Mouse (Mus musculus) embryonic facial prominence, embryonic 15.5 days (tissue): ENCODE measurements around the gene Ddah2. TPM values are rescaled to one million over a fixed set of nuclear protein-coding genes. Genes with fewer than 3 reads are reported as not detected.
A peak's percentile ranks its signal among the peaks of the same experiment; 100 is the strongest.

ENCODE experiments used
- ATAC-seq: fragments of 200-750 bp; cut with Nextera tagmentation; 2 replicates; pipeline ENCODE4 v1.8.0; 2017; ENCODE audit warnings: low read depth, moderate TSS enrichment; ENCODE audit not compliant: insufficient number of reproducible peaks, low FRiP score, low TSS enrichment
- H3K27ac ChIP-seq: fragments of 300-500 bp; sonication (generic); replicated peaks from 2 replicates; pipeline ENCODE4 v1.5.1; 2015; ENCODE audit warnings: mild to moderate bottlenecking, inconsistent platforms
- H3K27me3 ChIP-seq: fragments of 300-500 bp; sonication (generic); 2 replicates; pipeline ENCODE4 v1.6.1; 2015; ENCODE audit warnings: inconsistent platforms
- H3K36me3 ChIP-seq: fragments of 300-500 bp; sonication (generic); 2 replicates; pipeline ENCODE4 v1.6.1; 2015; ENCODE audit warnings: mild to moderate bottlenecking, inconsistent platforms
- H3K4me1 ChIP-seq: fragments of 300-500 bp; sonication (generic); 2 replicates; pipeline ENCODE4 v1.6.1; 2015; ENCODE audit warnings: inconsistent platforms
- H3K4me2 ChIP-seq: fragments of 300-500 bp; sonication (generic); replicated peaks from 2 replicates; pipeline ENCODE4 v1.6.1; 2015; ENCODE audit warnings: mild to moderate bottlenecking, inconsistent platforms
- H3K4me3 ChIP-seq: fragments of 300-500 bp; sonication (generic); replicated peaks from 2 replicates; pipeline ENCODE4 v1.5.1; 2015; ENCODE audit warnings: mild to moderate bottlenecking, inconsistent platforms
- H3K9ac ChIP-seq: fragments of 300-500 bp; sonication (generic); 2 replicates; pipeline ENCODE4 v1.6.1; 2015; ENCODE audit warnings: inconsistent platforms
- H3K9me3 ChIP-seq: fragments of 300-500 bp; sonication (generic); replicated peaks from 2 replicates; pipeline ENCODE4 v1.6.1; 2016; ENCODE audit warnings: inconsistent platforms
- WGBS: fragments of 180-500 bp; shearing (Covaris S2); methylation state at CpG from one replicate; pipeline ENCODE4 v1.1.7; 2015; 5-methylcytosine and 5-hydroxymethylcytosine counted together
- polyA plus RNA-seq: library from polyadenylated mRNA; unstranded; fragments of >200 nt; fragmentation: Nextera tagmentation; extraction: Ambion mirVana; gene quantifications from 2 replicates; pipeline ENCODE4 v1.2.1, GENCODE M21; 2015

Gene Ddah2
- polyA plus RNA-seq, 1 experiment from 2014 or later: 319 TPM

DNA sequence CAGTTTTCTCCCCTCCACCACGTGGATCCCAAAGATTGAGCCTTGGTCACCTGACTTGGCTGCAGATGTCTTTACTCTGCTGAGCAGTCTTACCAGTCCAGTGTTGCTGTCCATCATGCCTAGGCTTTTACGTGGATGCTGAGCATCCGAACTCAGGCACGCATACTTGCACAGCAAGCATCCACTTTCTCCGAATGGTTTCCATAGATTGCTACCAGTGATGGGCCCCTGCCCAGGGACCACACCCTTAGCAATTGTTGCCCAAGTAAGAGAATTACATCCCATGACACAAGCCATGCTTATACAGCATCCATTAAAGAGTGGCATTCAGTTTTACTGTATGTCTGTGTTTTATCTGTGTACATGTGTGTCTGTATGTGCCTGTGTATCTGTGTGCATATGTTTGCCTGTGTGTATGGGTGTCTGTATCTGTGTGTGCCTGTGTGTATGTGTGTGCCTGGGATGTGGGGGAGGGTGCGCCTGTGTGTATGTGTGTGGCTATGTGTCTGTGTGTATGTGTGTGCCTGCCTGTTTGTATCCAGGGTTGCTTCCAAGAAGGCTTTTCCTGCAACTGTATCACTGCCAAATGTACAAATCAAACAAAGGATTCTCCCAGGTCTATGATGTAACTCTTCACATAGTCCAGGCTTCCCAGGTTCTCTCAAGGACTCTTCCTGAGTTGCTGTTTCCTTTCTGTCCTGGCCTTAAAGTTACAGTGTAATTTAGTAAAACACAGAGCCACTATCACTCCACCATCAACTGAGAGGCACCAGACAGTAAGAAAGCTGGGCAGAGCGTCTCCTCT, 2.9 kb upstream of the Ddah2 start:
- H3K36me3 ChIP-seq: peaks cover 52% of the 10 kb centered on the region
- H3K9me3 ChIP-seq: no peaks in the 10 kb centered on the region
- H3K4me3 ChIP-seq: no peak overlapping the region
- no peaks in the 10 kb centered on the region for H3K27me3 ChIP-seq
- no peak overlapping the region for H3K27ac ChIP-seq
- H3K4me2 ChIP-seq: no peak overlapping the region
- H3K9ac ChIP-seq: no peak overlapping the region
- 89% methylated on average over 7 of the region's 7 CpGs for WGBS
- H3K4me1 ChIP-seq: peaks cover 38% of the 10 kb centered on the region
- no peak for ATAC-seq

- no peak overlapping the region for H3K4me2 ChIP-seq
- ATAC-seq: no peak
- no peak overlapping the region for H3K27ac ChIP-seq
- no peaks in the 10 kb centered on the region for H3K9me3 ChIP-seq
- peaks cover 63% of the 10 kb centered on the region for H3K36me3 ChIP-seq
- WGBS: 75% methylated on average over 3 of the region's 3 CpGs
- H3K4me3 ChIP-seq: no peak overlapping the region
- no peak overlapping the region for H3K9ac ChIP-seq
- H3K4me1 ChIP-seq: peaks cover 40% of the 10 kb centered on the region
- H3K27me3 ChIP-seq: no peaks in the 10 kb centered on the region
These were observed 1.7 kb upstream of the Ddah2 start for GRCm38 (mm10) chr17:35057090-35057489.

DNA sequence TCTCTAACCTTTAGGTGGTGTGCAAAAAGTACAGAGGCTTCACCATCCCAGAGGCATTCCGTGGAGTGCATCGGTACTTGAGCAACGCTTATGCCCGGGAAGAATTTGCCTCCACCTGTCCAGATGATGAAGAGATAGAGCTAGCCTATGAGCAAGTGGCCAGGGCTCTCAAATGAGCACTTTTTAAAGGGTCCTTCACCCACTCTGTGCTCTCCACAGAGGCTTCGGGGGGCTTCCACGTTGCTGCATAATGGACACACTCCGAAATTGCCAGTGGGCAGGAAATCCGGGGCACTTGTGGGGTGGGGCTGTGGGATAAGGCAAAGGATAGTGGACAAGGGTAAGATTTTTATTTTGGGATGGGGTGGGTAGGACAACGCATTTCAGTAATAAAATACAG, 519 bp upstream of the Ddah2 start:
- Histone ChIP-seq H3K9me3 (no peaks in the 10 kb centered on the region), H3K9ac (no peak overlapping the region), H3K36me3 (peaks cover 62% of the 10 kb centered on the region), H3K4me1 (peaks cover 30% of the 10 kb centered on the region), H3K27ac (peak overlapping the region; percentile 95; the same call in 1 of the 2 replicates), H3K4me3 (peak overlapping the region; percentile 74), H3K4me2 (peak overlapping the region; percentile 79; the same call in 1 of the 2 replicates), H3K27me3 (no peaks in the 10 kb centered on the region)
- WGBS: 51% methylated on average over 9 of the region's 9 CpGs
- ATAC-seq: no peak

DNA sequence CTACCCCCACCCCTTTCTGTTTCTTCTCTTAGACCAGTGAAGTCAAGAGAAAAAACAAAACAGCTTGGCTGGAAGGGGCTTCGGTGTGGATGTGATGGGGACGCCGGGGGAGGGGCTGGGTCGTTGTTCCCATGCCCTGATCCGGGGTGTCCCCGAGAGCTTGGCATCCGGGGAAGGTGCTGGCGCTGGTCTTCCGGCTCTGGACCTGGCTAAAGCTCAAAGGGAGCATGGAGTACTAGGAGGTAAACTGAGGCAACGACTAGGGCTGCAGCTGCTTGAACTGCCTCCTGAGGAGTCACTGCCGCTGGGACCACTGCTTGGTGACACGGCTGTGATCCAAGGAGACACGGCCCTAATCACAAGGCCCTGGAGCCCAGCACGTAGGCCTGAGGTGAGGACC, 1.2 kb downstream of the Ddah2 start:
- Histone ChIP-seq H3K9ac (peak overlapping the region; percentile 81), H3K36me3 (peaks cover 48% of the 10 kb centered on the region), H3K4me3 (peak overlapping the region; percentile 74), H3K4me1 (peaks cover 39% of the 10 kb centered on the region), H3K27ac (peak overlapping the region; percentile 95; the same call in 1 of the 2 replicates), H3K4me2 (peak overlapping the region; percentile 79), H3K9me3 (no peaks in the 10 kb centered on the region), H3K27me3 (peaks cover 7% of the 10 kb centered on the region; the same call in 1 of the 2 replicates)
- 20% methylated on average over 14 of the region's 14 CpGs for WGBS
- no peak for ATAC-seq

DNA sequence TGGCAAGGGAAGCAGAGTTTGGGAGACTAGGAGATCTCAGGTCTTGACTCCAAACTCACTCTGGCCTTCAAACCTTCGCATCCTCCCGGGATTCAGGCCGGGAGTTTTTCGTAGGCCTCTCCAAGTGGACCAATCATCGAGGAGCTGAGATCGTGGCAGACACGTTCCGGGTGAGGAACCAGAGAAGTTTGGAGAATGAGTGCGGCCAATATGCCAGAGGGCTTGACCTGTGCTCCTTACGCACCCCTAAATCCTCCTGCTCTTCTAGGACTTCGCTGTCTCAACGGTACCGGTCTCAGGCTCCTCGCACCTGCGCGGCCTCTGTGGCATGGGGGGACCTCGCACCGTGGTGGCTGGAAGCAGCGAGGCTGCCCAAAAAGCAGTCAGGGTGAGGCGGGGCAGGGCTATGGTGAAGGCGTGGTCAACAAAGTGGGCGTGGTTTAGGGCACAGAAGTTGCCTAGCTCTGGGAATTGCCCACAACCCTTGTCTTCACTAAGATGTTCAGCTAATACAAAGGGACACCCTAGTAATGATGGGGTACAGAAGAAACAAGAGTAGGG, 2.0 kb downstream of the Ddah2 start:
- H3K4me3 ChIP-seq: peak overlapping the region; percentile 74
- H3K4me2 ChIP-seq: peak overlapping the region; percentile 79
- 56% methylated on average over 22 of the region's 22 CpGs for WGBS
- H3K9ac ChIP-seq: peak overlapping the region; percentile 81; the same call in 1 of the 2 replicates
- H3K27me3 ChIP-seq: peaks cover 12% of the 10 kb centered on the region; the same call in 1 of the 2 replicates
- peaks cover 46% of the 10 kb centered on the region for H3K4me1 ChIP-seq
- no peak for ATAC-seq
- no peaks in the 10 kb centered on the region for H3K9me3 ChIP-seq
- H3K27ac ChIP-seq: 0 out of 2 replicates have a peak overlapping the region, but pooled peaks have one; percentile 95
- peaks cover 41% of the 10 kb centered on the region for H3K36me3 ChIP-seq

DNA sequence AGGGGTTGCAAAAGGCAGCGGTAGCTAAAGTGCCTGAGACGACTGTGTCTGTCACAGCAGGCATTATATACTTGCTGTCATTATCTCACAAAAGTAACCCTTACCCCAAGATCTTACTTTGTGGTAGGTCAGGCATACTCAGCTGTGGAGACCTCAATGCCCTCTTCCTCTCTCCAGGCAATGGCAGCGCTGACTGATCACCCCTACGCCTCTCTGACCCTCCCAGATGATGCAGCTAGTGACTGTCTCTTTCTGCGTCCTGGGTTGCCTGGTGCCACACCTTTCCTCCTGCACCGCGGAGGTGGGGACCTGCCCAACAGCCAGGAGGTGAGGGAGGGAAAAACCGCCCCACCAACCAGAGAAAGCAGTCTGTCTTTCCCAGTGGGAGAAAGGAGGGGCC, 2.5 kb downstream of the Ddah2 start:
- 71% methylated on average over 8 of the region's 8 CpGs for WGBS
- Histone ChIP-seq H3K4me3 (no peak overlapping the region), H3K36me3 (peaks cover 36% of the 10 kb centered on the region), H3K27ac (0 out of 2 replicates have a peak overlapping the region, but pooled peaks have one; percentile 17), H3K9me3 (no peaks in the 10 kb centered on the region), H3K9ac (no peak overlapping the region), H3K4me1 (peaks cover 46% of the 10 kb centered on the region), H3K27me3 (peaks cover 15% of the 10 kb centered on the region; the same call in 1 of the 2 replicates), H3K4me2 (peak overlapping the region; percentile 79; the same call in 1 of the 2 replicates)
- no peak for ATAC-seq

DNA sequence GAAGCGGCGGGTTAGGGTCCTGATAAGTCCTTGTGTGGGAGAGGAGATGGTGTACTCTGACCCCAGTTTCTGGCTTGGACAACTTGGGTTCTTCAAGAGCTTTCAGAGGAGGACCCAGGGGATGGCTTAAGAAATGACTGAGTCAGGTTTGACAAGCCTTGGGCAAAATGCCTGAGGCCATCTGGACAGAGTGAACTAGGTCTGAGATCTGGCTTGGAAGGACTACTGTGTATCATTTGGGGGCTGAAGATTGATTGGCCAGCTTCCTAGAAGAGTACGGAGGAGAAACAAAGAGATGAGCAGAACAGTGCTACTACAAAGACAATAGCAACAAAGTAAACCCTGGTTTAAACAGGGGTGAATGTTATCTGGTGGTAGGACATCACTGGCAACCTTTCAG, 4.6 kb downstream of the Ddah2 start:
- Histone ChIP-seq H3K9ac (no peak overlapping the region), H3K4me2 (no peak overlapping the region), H3K27ac (0 out of 2 replicates have a peak overlapping the region, but pooled peaks have one; percentile 68), H3K9me3 (no peaks in the 10 kb centered on the region), H3K27me3 (peaks cover 22% of the 10 kb centered on the region; the same call in 1 of the 2 replicates), H3K36me3 (peaks cover 27% of the 10 kb centered on the region), H3K4me1 (peaks cover 42% of the 10 kb centered on the region), H3K4me3 (no peak overlapping the region)
- 94% methylated on average over 3 of the region's 3 CpGs for WGBS
- no peak for ATAC-seq

DNA sequence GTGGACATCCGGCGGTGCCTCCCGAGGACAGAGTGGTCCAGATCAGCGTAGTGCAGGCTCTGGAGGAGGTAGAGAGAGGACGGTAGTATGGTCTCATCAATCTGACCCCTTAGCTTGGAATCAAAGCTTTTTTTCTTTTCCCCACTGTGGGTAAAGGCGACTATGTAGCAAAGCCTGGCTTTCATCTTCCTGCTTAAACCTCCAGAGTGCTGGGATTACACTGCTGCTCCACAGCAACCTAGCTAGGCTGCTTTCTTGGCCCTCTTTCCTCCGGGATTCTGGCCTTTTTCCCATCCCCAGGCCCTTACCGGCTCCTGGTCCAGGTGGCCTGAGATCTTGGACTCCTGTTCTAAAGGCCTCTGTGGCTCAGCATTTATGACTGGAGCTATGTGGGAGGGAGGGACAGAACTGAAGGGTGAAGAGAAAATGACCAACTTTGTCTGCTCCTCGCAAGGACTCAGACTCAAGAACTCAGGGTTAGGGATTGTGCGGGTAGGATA, 5.6 kb downstream of the Ddah2 start:
- peak overlapping the region; percentile 68 for H3K27ac ChIP-seq
- no peak overlapping the region for H3K9ac ChIP-seq
- WGBS: 28% methylated on average over 10 of the region's 10 CpGs
- peaks cover 27% of the 10 kb centered on the region for H3K36me3 ChIP-seq
- peak overlapping the region; percentile 41 for H3K4me3 ChIP-seq
- ATAC-seq: no peak
- H3K9me3 ChIP-seq: no peaks in the 10 kb centered on the region
- H3K4me1 ChIP-seq: peaks cover 37% of the 10 kb centered on the region
- H3K4me2 ChIP-seq: peak overlapping the region; percentile 54
- peaks cover 22% of the 10 kb centered on the region; the same call in 1 of the 2 replicates for H3K27me3 ChIP-seq

GRCm38 (mm10) chr17:35064951-35065947, 6.4 kb downstream of the Ddah2 start, which contains the start of gene Ly6g6c:
Gene Ly6g6c, plus strand, starts transcription at chr17:35065388.
- H3K4me2 ChIP-seq: peak within 1 kb of the TSS; percentile 54
- peaks cover 30% of the 10 kb centered on the region for H3K4me1 ChIP-seq
- H3K36me3 ChIP-seq: peaks cover 27% of the 10 kb centered on the region
- H3K9ac ChIP-seq: 0 out of 2 replicates have a peak within 1 kb of the TSS, but pooled peaks have one; percentile 26
- H3K4me3 ChIP-seq: peak within 1 kb of the TSS; percentile 41
- H3K27me3 ChIP-seq: peaks cover 22% of the 10 kb centered on the region; the same call in 1 of the 2 replicates
- peak within 1 kb of the TSS; percentile 80 for H3K27ac ChIP-seq
- no peaks in the 10 kb centered on the region for H3K9me3 ChIP-seq
- ATAC-seq: peak; percentile 48; the same call in 1 of the 2 replicates
- WGBS: 3% methylated on average over 48 of the region's 48 CpGs

DNA sequence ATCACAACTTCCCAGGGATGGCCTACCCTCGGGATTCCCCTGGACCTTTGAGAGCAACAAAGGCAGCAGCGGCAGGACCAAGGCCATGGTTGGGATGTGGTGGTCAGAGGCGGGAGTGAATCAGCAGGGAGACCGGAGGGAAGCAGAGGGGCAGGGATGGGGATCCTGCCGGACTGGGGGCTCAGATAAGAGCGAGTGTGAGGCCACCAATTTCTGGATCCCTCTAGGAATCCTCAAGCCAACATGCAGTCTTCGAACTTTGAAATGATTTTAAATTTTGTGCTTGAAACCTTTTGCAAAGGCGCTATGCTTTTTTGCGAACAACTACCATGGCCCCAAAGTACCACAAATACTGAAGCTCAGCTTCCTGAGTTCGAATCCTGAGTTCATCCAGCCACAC, 7.2 kb downstream of the Ddah2 start, which contains the start of gene Mpig6b:
Gene Mpig6b, minus strand, starts transcription at position 101 of the 400 bp plus-strand sequence.
- 52% methylated on average over 10 of the region's 10 CpGs for WGBS
- Histone ChIP-seq H3K4me1 (peaks cover 27% of the 10 kb centered on the region), H3K4me3 (peak within 1 kb of the TSS; percentile 41), H3K36me3 (peaks cover 19% of the 10 kb centered on the region), H3K4me2 (peak within 1 kb of the TSS; percentile 54), H3K9ac (0 out of 2 replicates have a peak within 1 kb of the TSS, but pooled peaks have one; percentile 26), H3K27ac (peak within 1 kb of the TSS; percentile 80), H3K9me3 (no peaks in the 10 kb centered on the region), H3K27me3 (peaks cover 22% of the 10 kb centered on the region; the same call in 1 of the 2 replicates)
- no peak for ATAC-seq
